ENCODE assay signal across 8 mouse cellular contexts in the genomic region with DNA sequence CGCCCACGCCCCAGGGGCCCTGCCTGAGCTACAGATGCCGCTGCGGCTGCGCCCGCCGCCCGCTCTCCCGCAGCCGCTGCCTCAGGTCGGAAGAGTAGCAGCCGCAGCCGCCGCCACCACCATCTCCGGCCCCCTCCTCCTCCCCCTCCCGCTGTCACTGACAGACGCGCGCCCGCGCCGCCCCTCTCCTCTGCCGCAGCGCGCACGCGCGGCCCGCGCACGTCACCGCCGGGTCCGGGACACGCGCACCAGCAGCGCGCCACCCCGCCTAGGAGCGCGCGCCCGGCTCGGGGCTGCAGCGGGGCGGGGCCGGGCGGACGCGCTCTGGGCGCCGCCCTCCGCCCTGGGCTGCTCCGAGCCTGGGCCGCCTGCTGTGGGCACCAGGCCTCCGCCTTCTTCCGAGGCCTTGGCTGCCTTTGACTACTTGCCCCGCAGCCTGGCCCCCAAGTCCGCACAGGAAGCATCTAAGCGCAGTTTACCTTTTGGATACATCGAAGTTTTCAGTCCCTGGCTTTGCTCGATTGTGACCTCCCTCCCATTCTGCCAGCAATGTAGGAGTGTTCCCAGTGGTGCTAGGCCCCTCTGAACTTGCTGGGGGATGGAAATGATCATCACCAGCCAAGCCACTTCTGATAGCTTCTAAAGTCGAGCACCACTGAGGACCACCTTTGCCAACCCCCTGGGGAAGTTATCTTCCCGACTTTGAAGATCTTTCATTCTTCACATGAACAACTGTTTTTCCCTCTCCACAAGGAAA. TPM values are rescaled to one million over a fixed set of nuclear protein-coding genes. Genes with fewer than 3 reads are reported as not detected.
DNase-seq lines count a peak whose midpoint lies in the region; TF ChIP-seq lines count a peak whose summit lies in the region.

Gene Adcy9 (minus strand): TSS at position 201 of the 757 bp plus-strand sequence.

- no peaks in the 10 kb centered on the region for H3K27me3 ChIP-seq in megakaryocyte, embryonic 14.5 days (replicated peaks)

- H3K36me3 ChIP-seq in megakaryocyte, embryonic 14.5 days (replicated peaks; ENCODE audit: low read length), result peaks cover 22% of the 10 kb centered on the region

- DNase-seq in adipocyte (ENCODE audit: low spot score), result peak; percentile 79
- DNase-seq in gastrocnemius, postnatal 10 days, result peak; percentile 92
- DNase-seq in induced T-regulatory cell, adult 2 months (ENCODE audit: low read depth), result peak; percentile 86
- DNase-seq in left cerebral cortex, adult 9 months (ENCODE audit: low spot score in 2 of 2), result peak; percentile 81 to 89
- DNase-seq in right cerebral cortex, postnatal 10 days (ENCODE audit: low spot score in 2 of 2), result peak; percentile 93 to 95
- DNase-seq in urinary bladder, postnatal 25 days (ENCODE audit: low spot score), result peak; percentile 87

- H3K9me3 ChIP-seq in megakaryocyte, embryonic 14.5 days, result no peaks in the 10 kb centered on the region

- no peak for TF ChIP-seq CTCF in cortical plate, adult 2 months (IDR thresholded peaks at IDR 0.05; ENCODE audit: extremely low read depth, insufficient read depth, low read length)

- peak within 1 kb of the TSS; percentile 77 for H3K4me3 ChIP-seq in cortical plate, adult 2 months (ENCODE audit: insufficient read depth, low read length)
- peak within 1 kb of the TSS; percentile 97 for H3K4me3 ChIP-seq in megakaryocyte, embryonic 14.5 days (replicated peaks)

- H3K27ac ChIP-seq in cortical plate, adult 2 months (ENCODE audit: insufficient read depth, low read length), result peak within 1 kb of the TSS; percentile 96

- peak; percentile 30; the same call in 1 of the 2 replicates for TF ChIP-seq POLR2A in cortical plate, adult 2 months (IDR thresholded peaks at IDR 0.05; ENCODE audit: extremely low read depth, insufficient read depth, low read length)

- H3K4me1 ChIP-seq in cortical plate, adult 2 months (ENCODE audit: control insufficient read depth, insufficient read depth, low read length), result no peaks in the 10 kb centered on the region; the same call in 1 of the 2 replicates
- peaks cover 84% of the 10 kb centered on the region for H3K4me1 ChIP-seq in megakaryocyte, embryonic 14.5 days

RNA-seq across cellular contexts. Expression of gene Adcy9, which starts in this region (rescaled TPM):
- polyA plus RNA-seq in cortical plate, adult 2 months (2012; rRNA removed), result 29.7 and 33.1 TPM in 2 replicates
- total RNA-seq in gastrocnemius, postnatal 10 days (2021), result 10 to 100 TPM; 22.3 to 22.6 TPM
- polyA plus RNA-seq in megakaryocyte, embryonic 14.5 days (2012; ENCODE audit: insufficient read depth, low replicate concordance), result 1.9 and 3.5 TPM in 2 replicates

Comparison
In these comparisons a context has a peak if more than half of its experiments do, and no peak if none do; other contexts are left out.
1. Peak in every context shown above with its lines: DNase-seq, H3K4me3 ChIP-seq and H3K27ac ChIP-seq.